Mouse (Mus musculus) heart, embryonic 12.5 days (tissue): ENCODE results near the gene Cdkn1b. TPM values are rescaled to one million over a fixed set of nuclear protein-coding genes. Genes with fewer than 3 reads are reported as not detected.

Experiments
- ATAC-seq: fragments of 200-750 bp; cut with Nextera tagmentation; 2 replicates; pipeline ENCODE4 v1.8.0; 2017; ENCODE audit warnings: moderate TSS enrichment, moderate library complexity; ENCODE audit not compliant: insufficient number of reproducible peaks, low FRiP score
- H3K27ac ChIP-seq: fragments of 300-500 bp; sonication (generic); 2 replicates; pipeline ENCODE4 v1.5.1; 2016; ENCODE audit warnings: mild to moderate bottlenecking, moderate library complexity; ENCODE audit not compliant: poor library complexity, severe bottlenecking
- H3K27me3 ChIP-seq: fragments of 300-500 bp; sonication (generic); replicated peaks from 2 replicates; pipeline ENCODE4 v1.6.1; 2016; ENCODE audit warnings: mild to moderate bottlenecking, moderate library complexity
- H3K36me3 ChIP-seq: fragments of 300-500 bp; sonication (generic); 2 replicates; pipeline ENCODE4 v1.6.1; 2016; ENCODE audit warnings: mild to moderate bottlenecking, moderate library complexity
- H3K4me1 ChIP-seq: fragments of 300-500 bp; sonication (generic); replicated peaks from 2 replicates; pipeline ENCODE4 v1.6.1; 2016; ENCODE audit warnings: mild to moderate bottlenecking
- H3K4me2 ChIP-seq: fragments of 300-500 bp; sonication (generic); 2 replicates; pipeline ENCODE4 v1.6.1; 2016; ENCODE audit warnings: mild to moderate bottlenecking, moderate library complexity
- H3K4me3 ChIP-seq: fragments of 300-500 bp; sonication (generic); 2 replicates; pipeline ENCODE4 v1.5.1; 2016; ENCODE audit warnings: mild to moderate bottlenecking
- H3K9ac ChIP-seq: fragments of 300-500 bp; sonication (generic); 2 replicates; pipeline ENCODE4 v1.6.1; 2016; ENCODE audit warnings: mild to moderate bottlenecking, moderate library complexity
- H3K9me3 ChIP-seq: fragments of 300-500 bp; sonication (generic); replicated peaks from 2 replicates; pipeline ENCODE4 v1.6.1; 2016; ENCODE audit warnings: mild to moderate bottlenecking, moderate library complexity
- WGBS: fragments of 180-500 bp; shearing (Covaris S2); methylation state at CpG from one replicate; pipeline ENCODE4 v1.1.7; 2016; 5-methylcytosine and 5-hydroxymethylcytosine counted together
- polyA plus RNA-seq: library from polyadenylated mRNA; unstranded; fragments of >200 nt; fragmentation: Nextera tagmentation; extraction: Ambion mirVana; gene quantifications from 2 replicates; pipeline ENCODE4 v1.2.1, GENCODE M21; 2016

Cdkn1b gene
- 16.8 and 17.4 TPM in 2 replicates for polyA plus RNA-seq

GRCm38 (mm10) chr6:134920190-134921013 is at the start of gene Cdkn1b:
Gene Cdkn1b, plus strand, starts transcription at chr6:134920401.
- WGBS = under 1% methylated on average over 77 of the region's 77 CpGs
- peaks cover 28% of the 10 kb centered on the region for H3K4me1 ChIP-seq
- H3K27ac ChIP-seq = peak within 1 kb of the TSS; percentile 99
- H3K36me3 ChIP-seq = peaks cover 9% of the 10 kb centered on the region; the same call in 1 of the 2 replicates
- H3K4me2 ChIP-seq = peak within 1 kb of the TSS; percentile 91
- no peaks in the 10 kb centered on the region for H3K27me3 ChIP-seq
- peak within 1 kb of the TSS; percentile 98 for H3K4me3 ChIP-seq
- no peaks in the 10 kb centered on the region for H3K9me3 ChIP-seq
- peak; percentile 93 for ATAC-seq
- H3K9ac ChIP-seq = peak within 1 kb of the TSS; percentile 97

- WGBS = 82% methylated on average over 4 of the region's 4 CpGs
- no peak for ATAC-seq
- no peaks in the 10 kb centered on the region for H3K27me3 ChIP-seq
- H3K4me2 ChIP-seq = no peak overlapping the region
- no peak overlapping the region for H3K4me3 ChIP-seq
- no peaks in the 10 kb centered on the region for H3K9me3 ChIP-seq
- H3K9ac ChIP-seq = no peak overlapping the region
- H3K27ac ChIP-seq = no peak overlapping the region
- no peaks in the 10 kb centered on the region for H3K4me1 ChIP-seq
- peaks cover 18% of the 10 kb centered on the region for H3K36me3 ChIP-seq
Measured at GRCm38 (mm10) chr6:134870887-134871286, 49.3 kb upstream of the Cdkn1b start.

- WGBS = 78% methylated on average over 2 of the region's 2 CpGs
- no peaks in the 10 kb centered on the region for H3K4me1 ChIP-seq
- H3K27me3 ChIP-seq = no peaks in the 10 kb centered on the region
- H3K4me3 ChIP-seq = no peak overlapping the region
- H3K36me3 ChIP-seq = peaks cover 24% of the 10 kb centered on the region
- no peak overlapping the region for H3K9ac ChIP-seq
- ATAC-seq = no peak
- H3K9me3 ChIP-seq = no peaks in the 10 kb centered on the region
- no peak overlapping the region for H3K27ac ChIP-seq
- no peak overlapping the region for H3K4me2 ChIP-seq
Measured at GRCm38 (mm10) chr6:134872236-134872635, 48.0 kb upstream of the Cdkn1b start.

GRCm38 (mm10) chr6:134873018-134873417 is 47.2 kb upstream of the Cdkn1b start:
- H3K27ac ChIP-seq = no peak overlapping the region
- WGBS = 80% methylated on average over 2 of the region's 2 CpGs
- H3K36me3 ChIP-seq = peaks cover 24% of the 10 kb centered on the region
- no peak overlapping the region for H3K4me2 ChIP-seq
- no peak overlapping the region for H3K4me3 ChIP-seq
- H3K9me3 ChIP-seq = no peaks in the 10 kb centered on the region
- no peak for ATAC-seq
- no peak overlapping the region for H3K9ac ChIP-seq
- no peaks in the 10 kb centered on the region for H3K27me3 ChIP-seq
- no peaks in the 10 kb centered on the region for H3K4me1 ChIP-seq

- Histone ChIP-seq H3K27ac (no peak overlapping the region), H3K4me2 (no peak overlapping the region), H3K9ac (no peak overlapping the region), H3K9me3 (no peaks in the 10 kb centered on the region), H3K4me3 (no peak overlapping the region), H3K4me1 (peaks cover 7% of the 10 kb centered on the region), H3K27me3 (no peaks in the 10 kb centered on the region), H3K36me3 (0 out of 2 replicates have a peak, but pooled peaks cover 5% of the 10 kb centered on the region)
- WGBS = 68% methylated on average over 6 of the region's 6 CpGs
- no peak for ATAC-seq
Measured at GRCm38 (mm10) chr6:134876795-134877194, 43.4 kb upstream of the Cdkn1b start.

GRCm38 (mm10) chr6:134877276-134877675 is 42.9 kb upstream of the Cdkn1b start:
- peaks cover 7% of the 10 kb centered on the region for H3K4me1 ChIP-seq
- no peak for ATAC-seq
- H3K9me3 ChIP-seq = no peaks in the 10 kb centered on the region
- H3K9ac ChIP-seq = no peak overlapping the region
- peaks cover 5% of the 10 kb centered on the region; the same call in 1 of the 2 replicates for H3K36me3 ChIP-seq
- H3K4me2 ChIP-seq = no peak overlapping the region
- H3K4me3 ChIP-seq = no peak overlapping the region
- H3K27me3 ChIP-seq = no peaks in the 10 kb centered on the region
- WGBS = 86% methylated on average over 4 of the region's 4 CpGs
- H3K27ac ChIP-seq = no peak overlapping the region

- WGBS = 63% methylated on average over 1 of the region's 1 CpGs
- no peak overlapping the region for H3K4me2 ChIP-seq
- no peak for ATAC-seq
Measured at GRCm38 (mm10) chr6:134877892-134878291, 42.3 kb upstream of the Cdkn1b start.

GRCm38 (mm10) chr6:134879556-134879955 is 40.6 kb upstream of the Cdkn1b start:
- H3K4me1 ChIP-seq = peaks cover 7% of the 10 kb centered on the region

More at GRCm38 (mm10) chr6:134877892-134878291, 42.3 kb upstream of the Cdkn1b start:
- Histone ChIP-seq H3K27ac (no peak overlapping the region), H3K36me3 (peaks cover 5% of the 10 kb centered on the region; the same call in 1 of the 2 replicates), H3K9me3 (no peaks in the 10 kb centered on the region), H3K4me1 (peaks cover 7% of the 10 kb centered on the region), H3K9ac (no peak overlapping the region), H3K4me3 (no peak overlapping the region), H3K27me3 (no peaks in the 10 kb centered on the region)

GRCm38 (mm10) chr6:134880046-134880445 is 40.2 kb upstream of the Cdkn1b start:
- 75% methylated on average over 2 of the region's 2 CpGs for WGBS
- Histone ChIP-seq H3K36me3 (peaks cover 5% of the 10 kb centered on the region; the same call in 1 of the 2 replicates), H3K9me3 (no peaks in the 10 kb centered on the region), H3K4me1 (peaks cover 7% of the 10 kb centered on the region), H3K27me3 (no peaks in the 10 kb centered on the region), H3K9ac (no peak overlapping the region), H3K4me2 (no peak overlapping the region), H3K27ac (no peak overlapping the region), H3K4me3 (no peak overlapping the region)
- ATAC-seq = no peak

More at GRCm38 (mm10) chr6:134879556-134879955, 40.6 kb upstream of the Cdkn1b start:
- WGBS = 73% methylated on average over 5 of the region's 5 CpGs
- H3K4me2 ChIP-seq = no peak overlapping the region
- no peaks in the 10 kb centered on the region for H3K27me3 ChIP-seq
- H3K9ac ChIP-seq = no peak overlapping the region
- no peak overlapping the region for H3K4me3 ChIP-seq
- H3K27ac ChIP-seq = no peak overlapping the region
- H3K36me3 ChIP-seq = peaks cover 5% of the 10 kb centered on the region; the same call in 1 of the 2 replicates
- no peak for ATAC-seq
- no peaks in the 10 kb centered on the region for H3K9me3 ChIP-seq

- Histone ChIP-seq H3K4me3 (no peak overlapping the region), H3K9me3 (no peaks in the 10 kb centered on the region), H3K27me3 (no peaks in the 10 kb centered on the region), H3K9ac (no peak overlapping the region), H3K27ac (no peak overlapping the region), H3K4me2 (no peak overlapping the region), H3K4me1 (peaks cover 20% of the 10 kb centered on the region), H3K36me3 (no peaks in the 10 kb centered on the region; the same call in 1 of the 2 replicates)
- 79% methylated on average over 4 of the region's 4 CpGs for WGBS
- ATAC-seq = no peak
Measured at GRCm38 (mm10) chr6:134883661-134884060, 36.5 kb upstream of the Cdkn1b start.

- no peaks in the 10 kb centered on the region for H3K27me3 ChIP-seq
- no peaks in the 10 kb centered on the region for H3K9me3 ChIP-seq
- no peaks in the 10 kb centered on the region; the same call in 1 of the 2 replicates for H3K36me3 ChIP-seq
- H3K4me1 ChIP-seq = peaks cover 23% of the 10 kb centered on the region
- H3K4me2 ChIP-seq = no peak overlapping the region
- H3K27ac ChIP-seq = no peak overlapping the region
- H3K4me3 ChIP-seq = no peak overlapping the region
- WGBS = 90% methylated on average over 2 of the region's 2 CpGs
- no peak overlapping the region for H3K9ac ChIP-seq
- ATAC-seq = no peak
Measured at GRCm38 (mm10) chr6:134885515-134885914, 34.7 kb upstream of the Cdkn1b start.
